Mouse (Mus musculus) telencephalon, adult 2 months (tissue): Measurements from ENCODE around the gene Pwp2.
A peak's percentile ranks its signal among the peaks of the same experiment; 100 is the strongest.

Experiments
- DNase-seq: peaks from one replicate; pipeline ENCODE4 v3.0.0-alpha.2; 2011; ENCODE audit warnings: low read depth, low spot score

Gene Pwp2

DNA sequence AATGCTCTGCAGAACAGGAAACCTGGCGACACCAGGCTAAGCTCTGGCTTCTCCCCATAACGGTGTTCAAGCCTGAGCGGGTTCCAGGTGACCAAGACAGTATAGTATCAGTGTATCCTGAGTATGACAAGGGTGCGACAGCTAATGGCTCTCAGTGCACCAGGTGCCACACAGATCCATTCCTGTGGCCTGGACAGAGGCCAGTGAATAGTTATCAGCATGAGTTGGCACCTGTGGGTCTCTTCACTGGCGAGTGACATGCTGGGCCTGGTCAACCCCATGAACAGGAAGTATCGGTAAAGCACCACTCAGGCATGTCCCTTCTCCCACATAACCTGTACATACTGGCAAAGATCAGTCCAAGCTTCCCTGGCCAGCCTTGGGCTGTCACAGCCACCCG, 13.9 kb downstream of the Pwp2 start:
- DNase-seq = no peak

DNA sequence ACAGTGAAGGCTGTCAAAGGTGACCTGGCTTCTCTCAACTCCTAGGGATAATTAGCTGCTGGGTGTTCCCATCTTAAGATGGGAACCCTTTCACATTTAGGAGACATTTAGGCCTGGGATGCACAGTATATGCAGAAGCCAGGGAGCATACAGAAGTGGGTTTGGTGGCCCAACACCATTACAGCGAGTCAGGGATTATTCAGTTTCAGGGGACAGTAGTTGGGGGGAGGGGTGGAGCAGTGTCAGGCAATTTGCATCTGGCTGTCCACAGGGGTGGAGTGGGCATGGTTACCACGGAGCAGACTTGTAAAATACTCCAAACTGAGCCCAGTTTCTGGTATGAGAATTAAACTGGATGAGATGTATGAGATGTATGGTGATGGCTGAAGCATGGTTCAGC, 14.5 kb downstream of the Pwp2 start:
- DNase-seq = no peak

GRCm38 (mm10) chr10:78169281-78170042, 15.5 kb downstream of the Pwp2 start, which contains the start of gene D10Jhu81e:
Gene D10Jhu81e (minus strand): TSS chr10:78169782.
- peak; percentile 96 for DNase-seq

GRCm38 (mm10) chr10:78168792-78169191, 16.2 kb downstream of the Pwp2 start:
- DNase-seq = no peak

GRCm38 (mm10) chr10:78167775-78168174, 17.2 kb downstream of the Pwp2 start:
- DNase-seq = no peak

- DNase-seq = no peak
Measured at GRCm38 (mm10) chr10:78167333-78167732, 17.6 kb downstream of the Pwp2 start.

DNA sequence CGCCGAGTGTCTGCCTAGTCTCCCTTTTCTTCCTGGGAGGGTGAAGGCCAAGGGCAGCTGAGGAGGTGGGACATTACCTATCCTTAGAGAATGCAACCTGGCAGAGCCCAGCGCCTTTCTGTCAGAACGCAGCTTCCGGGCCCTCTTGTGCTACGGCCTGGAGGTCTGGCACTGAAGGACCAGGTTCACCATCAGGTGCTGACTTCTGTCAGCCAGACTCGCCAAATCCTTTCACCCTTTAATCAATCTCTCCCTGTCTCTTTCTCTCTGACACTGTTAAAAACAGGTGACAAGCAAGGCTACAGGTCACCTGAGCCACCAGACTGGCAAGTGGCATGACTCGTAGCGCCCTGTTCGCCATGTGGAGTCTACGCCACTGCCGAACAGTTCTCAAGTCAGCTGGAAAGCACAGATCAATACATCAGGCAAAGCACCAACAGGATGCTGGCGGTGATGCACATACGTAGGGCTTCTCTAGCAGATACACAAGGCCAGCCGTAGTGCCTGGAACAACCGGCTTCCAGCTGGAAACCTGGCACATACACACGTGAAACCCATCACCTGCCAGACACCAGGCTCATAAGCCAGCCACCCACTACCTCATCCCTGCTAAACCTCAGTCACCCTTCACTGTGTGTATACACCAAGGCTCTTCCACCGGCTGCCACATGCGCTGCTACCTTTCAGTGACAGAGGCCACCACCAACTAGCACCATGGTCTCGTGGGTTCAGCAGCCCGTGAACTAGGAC, 19.5 kb downstream of the Pwp2 start:
- DNase-seq = no peak

DNA sequence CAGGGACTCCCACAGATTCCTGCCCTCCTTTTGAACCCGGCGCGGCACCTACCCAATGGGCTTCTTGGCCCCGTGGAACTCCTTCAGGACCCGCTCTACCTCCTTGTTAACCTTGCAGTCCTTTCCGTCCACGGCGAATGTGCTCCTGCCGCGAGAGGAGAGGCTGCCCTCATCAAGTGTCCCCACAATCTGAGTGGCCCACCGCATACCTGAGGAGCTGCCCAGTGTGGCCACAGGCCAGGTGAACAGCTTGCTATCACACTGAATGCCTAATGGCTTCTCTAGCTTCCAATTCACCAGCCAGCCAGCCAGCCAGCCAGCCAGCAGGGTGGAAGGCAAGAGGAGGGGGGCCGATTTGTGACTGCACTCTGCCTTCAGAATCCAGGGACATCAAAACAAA, 20.2 kb downstream of the Pwp2 start:
- no peak for DNase-seq

DNA sequence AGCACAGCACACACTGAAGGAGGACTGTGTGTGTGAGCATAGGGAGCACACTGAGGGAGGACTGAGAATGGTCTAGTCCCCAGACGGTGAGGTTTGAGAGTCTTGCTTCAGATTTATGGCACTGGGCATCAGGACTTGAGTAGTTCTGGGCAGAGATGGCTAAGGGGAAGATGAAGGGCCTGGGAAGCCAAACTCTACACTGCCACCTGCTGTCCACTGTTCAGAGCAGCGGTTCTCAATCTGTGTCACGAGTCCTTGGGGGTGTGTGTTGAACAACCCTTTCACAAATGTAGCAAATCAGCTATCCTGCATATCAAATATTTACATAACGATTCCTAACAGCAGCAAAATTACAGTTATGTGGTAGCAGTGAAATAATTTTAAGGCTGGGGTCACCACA, 21.0 kb downstream of the Pwp2 start:
- DNase-seq = no peak

GRCm38 (mm10) chr10:78163241-78163640, 21.7 kb downstream of the Pwp2 start:
- DNase-seq = no peak

DNA sequence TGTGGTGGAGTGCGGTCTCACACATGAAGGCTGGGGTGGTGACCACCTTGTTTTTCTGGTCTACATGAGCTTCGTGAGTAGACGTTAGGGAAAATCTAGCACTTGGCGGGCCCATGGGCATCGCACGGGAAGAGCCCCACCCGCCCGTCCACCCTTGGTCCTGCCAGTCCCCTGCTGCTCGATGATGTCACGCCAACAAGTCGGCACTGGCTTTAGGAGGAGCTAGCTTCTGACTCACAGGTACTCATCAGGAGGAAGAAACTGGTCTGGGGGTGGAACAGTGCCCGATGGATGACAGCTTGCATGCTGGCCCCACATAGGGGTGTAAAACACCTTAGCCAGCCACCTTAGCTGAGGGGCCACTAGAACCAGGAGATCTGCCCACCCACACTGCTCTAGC, 22.3 kb downstream of the Pwp2 start:
- DNase-seq = no peak

- DNase-seq = no peak
Measured at GRCm38 (mm10) chr10:78161096-78161495, 23.9 kb downstream of the Pwp2 start.

DNA sequence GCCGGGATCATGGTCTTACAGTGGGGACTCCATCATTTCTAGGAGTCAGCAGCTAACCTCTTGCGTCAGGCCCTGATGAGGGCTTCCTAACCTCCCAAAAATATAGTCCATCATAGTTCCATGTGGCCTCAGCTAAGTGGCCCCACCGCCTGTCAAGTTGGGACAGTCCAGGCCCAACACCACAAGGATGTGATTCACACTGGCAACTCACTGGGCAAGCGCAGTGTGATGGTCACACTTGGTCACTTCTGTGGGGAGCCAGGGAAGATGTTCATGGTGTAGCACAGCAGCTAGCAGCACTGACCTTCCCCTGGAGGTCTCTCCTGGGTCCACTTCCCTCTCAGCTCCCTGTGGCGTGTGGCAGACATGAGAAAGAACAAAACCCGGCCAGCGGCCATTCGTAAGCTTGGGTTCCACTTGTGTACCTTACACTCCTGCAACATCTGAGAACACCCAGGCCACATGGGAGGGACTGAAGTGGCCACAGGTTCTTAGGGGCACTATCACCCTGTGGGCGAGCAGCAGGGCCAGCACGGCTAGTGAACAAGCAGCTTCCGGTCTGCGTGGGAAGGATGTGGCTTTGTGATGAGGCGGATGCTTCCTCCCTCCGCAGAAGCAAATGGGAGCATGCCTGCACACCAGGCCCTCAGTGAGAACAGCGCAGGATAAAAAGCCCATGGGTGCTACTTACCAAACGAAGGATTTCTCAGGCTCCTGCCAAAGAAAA, 24.4 kb downstream of the Pwp2 start:
- no peak for DNase-seq

- DNase-seq = peak; percentile 71
Measured at GRCm38 (mm10) chr10:78159906-78160305, 25.0 kb downstream of the Pwp2 start.

- no peak for DNase-seq
Measured at GRCm38 (mm10) chr10:78159252-78159878, 25.6 kb downstream of the Pwp2 start.

DNA sequence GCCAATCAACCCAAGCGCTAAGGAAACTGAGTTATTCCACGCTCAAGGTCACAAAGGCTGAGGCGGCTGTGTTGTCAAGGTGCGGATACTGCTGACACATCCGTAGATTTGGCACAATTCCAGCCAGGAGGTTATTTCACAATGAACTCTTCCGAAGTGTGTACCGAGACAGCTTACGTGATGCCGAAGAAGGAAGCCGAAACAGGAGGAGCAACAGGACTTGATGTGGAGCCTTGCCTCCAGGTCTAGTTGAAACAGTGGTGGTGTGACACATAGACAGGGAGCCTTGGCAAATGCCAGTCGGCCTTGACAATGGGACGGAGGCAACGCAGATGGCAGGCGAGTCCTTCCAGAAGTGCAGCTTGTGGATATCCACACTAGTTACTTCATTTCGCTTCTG, 26.9 kb downstream of the Pwp2 start:
- DNase-seq = no peak

DNA sequence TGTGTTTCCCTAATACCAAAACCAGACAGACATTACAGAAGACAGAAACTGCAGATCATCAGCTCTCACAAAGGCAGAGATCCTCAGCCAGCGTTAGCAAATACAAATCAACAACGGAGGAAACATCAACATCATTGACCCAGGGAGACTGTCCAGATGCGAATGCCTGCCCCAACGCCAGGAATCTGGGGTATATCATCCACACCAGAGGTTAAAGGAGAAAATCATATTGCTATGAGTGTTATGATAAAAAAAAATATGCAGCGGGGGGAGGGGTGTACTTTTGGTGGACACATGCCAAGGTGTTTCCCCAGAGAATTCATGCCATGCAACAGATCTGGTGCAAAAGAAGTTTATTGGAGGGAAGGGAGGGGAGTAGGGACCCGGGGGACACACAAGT, 28.0 kb downstream of the Pwp2 start:
- DNase-seq = no peak

GRCm38 (mm10) chr10:78148834-78149766, 35.8 kb downstream of the Pwp2 start:
- DNase-seq = no peak

DNA sequence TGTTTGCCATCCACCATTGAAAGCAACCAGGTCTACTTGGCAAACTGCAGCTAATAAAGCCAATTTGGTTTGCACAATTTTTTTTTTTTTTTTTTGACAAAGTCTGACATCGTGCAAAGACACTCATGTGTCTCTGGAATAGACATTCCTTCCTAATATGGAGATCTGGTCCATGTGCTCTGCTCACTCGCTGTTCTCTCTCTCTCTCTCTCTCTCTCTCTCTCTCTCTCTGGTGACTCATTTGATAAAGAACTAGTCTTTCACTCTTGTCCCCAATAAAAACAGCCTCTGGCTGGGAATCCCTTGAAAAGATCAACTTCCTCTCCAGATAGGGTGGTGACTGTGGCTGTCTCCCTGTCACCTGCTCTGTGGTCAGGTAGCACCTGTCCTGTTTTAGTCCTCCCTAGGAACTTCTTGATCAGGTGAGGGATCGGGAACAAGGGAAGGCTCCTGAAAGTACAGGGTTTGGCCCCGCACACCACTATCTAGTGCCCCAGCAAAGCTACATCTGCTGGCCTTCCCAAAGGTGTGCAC, 37.0 kb downstream of the Pwp2 start:
- no peak for DNase-seq

GRCm38 (mm10) chr10:78143727-78144505, 41.0 kb downstream of the Pwp2 start:
- DNase-seq = peak; percentile 80
